Mouse (Mus musculus) midbrain, postnatal 0 days (tissue): ENCODE measurements around the gene Cabp1. TPM values are rescaled to one million over a fixed set of nuclear protein-coding genes. Genes with fewer than 3 reads are reported as not detected.

Source experiments
- ATAC-seq: fragments of 200-750 bp; cut with Nextera tagmentation; 2 replicates; pipeline ENCODE4 v1.8.0; 2017; ENCODE audit warnings: moderate number of reproducible peaks, mild to moderate bottlenecking, moderate TSS enrichment, moderate library complexity; ENCODE audit not compliant: low FRiP score
- DNase-seq: peaks from one replicate; pipeline ENCODE4 v3.0.0-alpha.2; 2015; ENCODE audit warnings: low spot score
- H3K27ac ChIP-seq: fragments of 300-500 bp; sonication (generic); 2 replicates; pipeline ENCODE4 v1.5.1; 2014; ENCODE audit warnings: low read depth, mild to moderate bottlenecking, low read length, mixed read lengths
- H3K27me3 ChIP-seq: fragments of 300-500 bp; sonication (generic); 2 replicates; pipeline ENCODE4 v1.6.1; 2014; ENCODE audit warnings: low read length, control low read depth, mixed read lengths; ENCODE audit not compliant: insufficient read depth
- H3K36me3 ChIP-seq: fragments of 300-500 bp; sonication (generic); 2 replicates; pipeline ENCODE4 v1.6.1; 2014; ENCODE audit warnings: low read length, control low read depth, mixed read lengths; ENCODE audit not compliant: insufficient read depth
- H3K4me1 ChIP-seq: fragments of 300-500 bp; sonication (generic); 2 replicates; pipeline ENCODE4 v1.6.1; 2014; ENCODE audit warnings: mild to moderate bottlenecking, control low read depth, antibody characterized with exemption, low read length, mixed read lengths; ENCODE audit not compliant: insufficient read depth
- H3K4me2 ChIP-seq: fragments of 300-500 bp; sonication (generic); 2 replicates; pipeline ENCODE4 v1.6.1; 2014; ENCODE audit warnings: low read depth, mild to moderate bottlenecking, low read length, mixed read lengths; ENCODE audit not compliant: poor library complexity, severe bottlenecking
- H3K4me3 ChIP-seq: fragments of 300-500 bp; sonication (generic); 2 replicates; pipeline ENCODE4 v1.5.1; 2014; ENCODE audit warnings: low read depth, mild to moderate bottlenecking, low read length, moderate library complexity
- H3K9ac ChIP-seq: fragments of 300-500 bp; sonication (generic); replicated peaks from 2 replicates; pipeline ENCODE4 v1.6.1; 2014; ENCODE audit warnings: mild to moderate bottlenecking, low read length, moderate library complexity, mixed read lengths; ENCODE audit not compliant: poor library complexity, severe bottlenecking
- H3K9me3 ChIP-seq: fragments of 300-500 bp; sonication (generic); 2 replicates; pipeline ENCODE4 v1.6.1; 2016; ENCODE audit warnings: low read length, control low read depth
- CTCF ChIP-seq: IDR thresholded peaks from 2 replicates; pipeline ENCODE4 v1.5.1; 2016; ENCODE audit warnings: antibody characterized with exemption, mild to moderate bottlenecking
- WGBS: fragments of 180-500 bp; shearing (Covaris S2); extraction: QIAGEN DNeasy Blood & Tissue Kit; methylation state at CpG from one replicate; pipeline ENCODE4 v1.1.7; 2014; 5-methylcytosine and 5-hydroxymethylcytosine counted together
- polyA plus RNA-seq: library from polyadenylated mRNA; unstranded; fragments of >200 nt; fragmentation: Nextera tagmentation; extraction: Ambion mirVana; gene quantifications from 2 replicates; pipeline ENCODE4 v1.2.1, GENCODE M21; 2015
- total RNA-seq: library from RNA; depleted of rRNA; stranded (reverse); fragments of >200 nt; gene quantifications from 2 replicates; pipeline ENCODE4 v1.2.3, GENCODE M21; 2014

The Cabp1 gene
- total and polyA plus RNA-seq, 2 experiments from 2014 or later = 12.7 to 15.5 TPM

GRCm38 (mm10) chr5:115186371-115187073 is 7.7 kb downstream of the Cabp1 start:
- Histone ChIP-seq H3K4me1 (peaks cover 4% of the 10 kb centered on the region; the same call in 1 of the 2 replicates), H3K36me3 (no peaks in the 10 kb centered on the region), H3K27ac (no peak overlapping the region), H3K27me3 (peaks cover 19% of the 10 kb centered on the region), H3K9ac (no peak overlapping the region), H3K4me2 (peak overlapping the region; percentile 10; the same call in 1 of the 2 replicates), H3K9me3 (no peaks in the 10 kb centered on the region), H3K4me3 (no peak overlapping the region)
- peak; percentile 26; the same call in 1 of the 2 replicates for ATAC-seq
- WGBS = 22% methylated on average over 17 of the region's 17 CpGs
- DNase-seq = peak; percentile 85
- TF ChIP-seq CTCF = no peak

- Histone ChIP-seq H3K4me3 (peak overlapping the region; percentile 22; the same call in 1 of the 2 replicates), H3K36me3 (no peaks in the 10 kb centered on the region), H3K9ac (no peak overlapping the region; the same call in 1 of the 2 replicates), H3K4me1 (peaks cover 4% of the 10 kb centered on the region; the same call in 1 of the 2 replicates), H3K27me3 (peaks cover 4% of the 10 kb centered on the region), H3K27ac (no peak overlapping the region), H3K4me2 (peak overlapping the region; percentile 44), H3K9me3 (no peaks in the 10 kb centered on the region)
- no peak for TF ChIP-seq CTCF
- DNase-seq (peak; percentile 77), ATAC-seq (peak; percentile 52; the same call in 1 of the 2 replicates)
- WGBS = 14% methylated on average over 15 of the region's 15 CpGs
Observed at GRCm38 (mm10) chr5:115184726-115185125, 9.5 kb downstream of the Cabp1 start.

GRCm38 (mm10) chr5:115183482-115183881 is 10.7 kb downstream of the Cabp1 start:
- Histone ChIP-seq H3K4me3 (no peak overlapping the region), H3K27me3 (no peaks in the 10 kb centered on the region), H3K36me3 (no peaks in the 10 kb centered on the region), H3K9ac (no peak overlapping the region), H3K27ac (no peak overlapping the region), H3K4me2 (no peak overlapping the region), H3K9me3 (no peaks in the 10 kb centered on the region), H3K4me1 (peaks cover 4% of the 10 kb centered on the region; the same call in 1 of the 2 replicates)
- TF ChIP-seq CTCF = no peak
- ATAC-seq (no peak), DNase-seq (no peak)
- 75% methylated on average over 10 of the region's 10 CpGs for WGBS

- Histone ChIP-seq H3K27ac (no peak overlapping the region), H3K9me3 (no peaks in the 10 kb centered on the region), H3K4me1 (peaks cover 4% of the 10 kb centered on the region; the same call in 1 of the 2 replicates), H3K27me3 (no peaks in the 10 kb centered on the region), H3K4me2 (no peak overlapping the region), H3K36me3 (no peaks in the 10 kb centered on the region), H3K4me3 (no peak overlapping the region), H3K9ac (no peak overlapping the region)
- 78% methylated on average over 8 of the region's 8 CpGs for WGBS
- ATAC-seq (no peak), DNase-seq (no peak)
- no peak for TF ChIP-seq CTCF
Observed at GRCm38 (mm10) chr5:115182925-115183324, 11.3 kb downstream of the Cabp1 start.

- Histone ChIP-seq H3K27ac (no peak overlapping the region), H3K4me2 (no peak overlapping the region), H3K27me3 (no peaks in the 10 kb centered on the region), H3K9me3 (no peaks in the 10 kb centered on the region), H3K4me3 (no peak overlapping the region), H3K4me1 (peaks cover 2% of the 10 kb centered on the region; the same call in 1 of the 2 replicates), H3K36me3 (no peaks in the 10 kb centered on the region), H3K9ac (no peak overlapping the region)
- peak; percentile 45 for DNase-seq
- ATAC-seq = no peak
- WGBS = 81% methylated on average over 13 of the region's 13 CpGs
- TF ChIP-seq CTCF = no peak
Observed at GRCm38 (mm10) chr5:115181248-115181940, 12.8 kb downstream of the Cabp1 start.

GRCm38 (mm10) chr5:115179596-115179995 is 14.6 kb downstream of the Cabp1 start:
- Histone ChIP-seq H3K4me2 (no peak overlapping the region), H3K36me3 (no peaks in the 10 kb centered on the region), H3K27me3 (no peaks in the 10 kb centered on the region), H3K9ac (no peak overlapping the region), H3K4me3 (no peak overlapping the region), H3K4me1 (no peaks in the 10 kb centered on the region; the same call in 1 of the 2 replicates), H3K9me3 (no peaks in the 10 kb centered on the region), H3K27ac (no peak overlapping the region)
- WGBS = 96% methylated on average over 11 of the region's 11 CpGs
- DNase-seq = no peak
- no peak for ATAC-seq
- TF ChIP-seq CTCF = no peak
